Mouse (Mus musculus): ENCODE measurements at regions not wholly inside any gene's neighbourhood (a gene's known extent, or its start where the extent isn't known, plus 50 kb on each side); places are given as distances from the start of the nearest gene placed in this dataset.

GRCm38 (mm10) chr13:26532761-26533160 is 237.2 kb downstream of the Hdgfl1 start:
- TF ChIP-seq EP300 (IDR thresholded peaks at IDR 0.05; ENCODE audit: low read depth) (no peak), CTCF (IDR thresholded peaks at IDR 0.05; ENCODE audit: low read depth) (no peak)
